Mouse (Mus musculus) retina, postnatal 7 days (tissue): ENCODE measurements at regions not wholly inside any gene's neighbourhood (a gene's known extent, or its start where the extent isn't known, plus 50 kb on each side); places are given as distances from the start of the nearest gene placed in this dataset.

Experiments
- DNase-seq: peaks from one replicate; pipeline ENCODE4 v3.0.0-alpha.2; 2012; ENCODE audit warnings: low read depth, low spot score

GRCm38 (mm10) chr10:113034356-113034755 is 105.6 kb upstream of the Atxn7l3b start:
- DNase-seq = no peak

- no peak for DNase-seq
These were observed 104.1 kb upstream of the Atxn7l3b start for GRCm38 (mm10) chr10:113032870-113033269.

GRCm38 (mm10) chr10:113027300-113027699 is 98.5 kb upstream of the Atxn7l3b start:
- DNase-seq = peak; percentile 43

GRCm38 (mm10) chr10:113024633-113025032 is 95.8 kb upstream of the Atxn7l3b start:
- no peak for DNase-seq

GRCm38 (mm10) chr10:113009124-113009523 is 80.3 kb upstream of the Atxn7l3b start:
- no peak for DNase-seq

- DNase-seq = no peak
These were observed 61.9 kb upstream of the Atxn7l3b start for GRCm38 (mm10) chr10:112990720-112991119.

- no peak for DNase-seq
These were observed 53.9 kb upstream of the Atxn7l3b start for GRCm38 (mm10) chr10:112982697-112983096.
